Comparison of ENCODE assay signal across 9 mouse cellular contexts in genomic region chr5:10633176-10633575, GRCm38 (mm10).
DNase-seq lines count a peak whose midpoint lies in the region.
"Had no signal": no experiment of that assay in that cellular context is flagged by ENCODE, and none has a peak within 500 bp of the region (broad histone marks: within the 10 kb centered on the region; RNA-seq: fewer than 3 reads in every experiment).

No protein-coding gene starts in this region.

- peak; percentile 37 to 60 for DNase-seq in cerebellum, postnatal 10 days
- no peak for DNase-seq in cerebellum, postnatal 36 days
- DNase-seq in left cerebral cortex, adult 18-20 months (ENCODE audit: low spot score in 2 of 2) = peak; percentile 12 to 31
- DNase-seq in left cerebral cortex, postnatal 4 days = no peak
- peak; percentile 16 for DNase-seq in ZHBTc4 (ENCODE audit: low read depth, low spot score)
- DNase-seq in layer of hippocampus, postnatal 10 days (ENCODE audit: low spot score in 2 of 2) = peak; percentile 14 to 38
- no peak for DNase-seq in c-Kit-positive CD71-positive TER-119-positive erythroid progenitor cells, embryonic 14.5 days (ENCODE audit: low spot score)
- no peak for DNase-seq in thymus, postnatal 10 days (ENCODE audit: low spot score in 2 of 2)
- DNase-seq: adrenal gland, postnatal 25 days had no signal

- intact Hi-C loops in left cerebral cortex, postnatal 4 days (cut with DNase I) = loop anchor here (5.0 to 10.0 kb wide), 2 partner anchors 1191 to 1468 kb away; partner anchors contain the start of gene Dmtf1

Comparison
In these comparisons a context has a peak if more than half of its experiments do, and no peak if none do; other contexts are left out.
1. DNase-seq: peak in cerebellum, postnatal 10 days (2 of 2), left cerebral cortex, adult 18-20 months (2 of 2), ZHBTc4 (single experiment) and layer of hippocampus, postnatal 10 days (2 of 2); none in cerebellum, postnatal 36 days (0 of 2), left cerebral cortex, postnatal 4 days (single experiment), c-Kit-positive CD71-positive TER-119-positive erythroid progenitor cells, embryonic 14.5 days (single experiment) and thymus, postnatal 10 days (0 of 2).